Comparison of ENCODE assay signal across 24 mouse cellular contexts in genomic region chr11:117516422-117516796, GRCm38 (mm10). TPM values are rescaled to one million over a fixed set of nuclear protein-coding genes. Genes with fewer than 3 reads are reported as not detected.
"Had no signal": no experiment of that assay in that cellular context is flagged by ENCODE, and none has a peak within 500 bp of the region (broad histone marks: within the 10 kb centered on the region; RNA-seq: fewer than 3 reads in every experiment).

No protein-coding gene starts in this region.

- H3K4me3 ChIP-seq: liver, embryonic 12.5 days; liver, embryonic 15.5 days; lung, embryonic 15.5 days; megakaryocyte, embryonic 14.5 days; midbrain, embryonic 10.5 days had no signal

- H3K36me3 ChIP-seq: liver, embryonic 12.5 days; liver, embryonic 15.5 days; lung, embryonic 15.5 days; midbrain, embryonic 10.5 days had no signal

- H3K9me3 ChIP-seq: liver, embryonic 15.5 days; lung, embryonic 15.5 days had no signal

- H3K9ac ChIP-seq: liver, embryonic 12.5 days; liver, embryonic 15.5 days; lung, embryonic 15.5 days had no signal

- H3K4me1 ChIP-seq: liver, embryonic 12.5 days; liver, embryonic 15.5 days; lung, embryonic 15.5 days; megakaryocyte, embryonic 14.5 days; midbrain, embryonic 10.5 days had no signal

- H3K27ac ChIP-seq: liver, embryonic 12.5 days; liver, embryonic 15.5 days; lung, embryonic 15.5 days; midbrain, embryonic 10.5 days; stomach, postnatal 0 days had no signal

- H3K4me2 ChIP-seq: liver, embryonic 12.5 days; liver, embryonic 15.5 days; lung, embryonic 15.5 days had no signal

- ATAC-seq: liver, embryonic 12.5 days had no signal

- H3K27me3 ChIP-seq: liver, embryonic 12.5 days; liver, embryonic 15.5 days; lung, embryonic 15.5 days had no signal

- DNase-seq: kidney, postnatal 14 days; kidney, postnatal 4 days; liver; lung, adult 18-20 months; lung, postnatal 10 days; lung, postnatal 36 days; thymus, adult 2 months; thymus, postnatal 14 days; thymus, postnatal 4 days had no signal

RNA-seq across cellular contexts. Expression of gene Gm11733, which starts 32.2 kb away (rescaled TPM):
- total RNA-seq: layer of hippocampus, postnatal 14 days; left cerebral cortex, postnatal 4 days had no signal
- polyA plus RNA-seq: kidney, embryonic 16.5 days; liver, embryonic 12.5 days; liver, embryonic 15.5 days; midbrain, postnatal 0 days; neural tube, embryonic 11.5 days; neural tube, embryonic 14.5 days; small intestine, adult 2 months; spleen, adult 2 months; stomach, embryonic 14.5 days; stomach, postnatal 0 days; thymus, adult 2 months had no signal
